Mouse (Mus musculus): Measurements from ENCODE around the gene Platr17. TPM values are rescaled to one million over a fixed set of nuclear protein-coding genes. Genes with fewer than 3 reads are reported as not detected.
A peak's percentile ranks its signal among the peaks of the same experiment; 100 is the strongest.

Gene Platr17
- total RNA-seq, 1 experiment from 2014 or later, result 0.93 TPM

- ATAC-seq (ENCODE audit: extremely low read depth, insufficient number of reproducible peaks, low FRiP score, poor library complexity, severe bottlenecking), result no peak
Measured at GRCm38 (mm10) chr17:33954646-33955554, 50.0 kb downstream of the Platr17 start.

GRCm38 (mm10) chr17:33955555-33956214, 50.8 kb downstream of the Platr17 start, which contains the start of the genes Vps52 and Rps18:
Gene Vps52, plus strand, starts transcription at chr17:33955812.
Gene Rps18, minus strand, starts transcription at chr17:33956001.
- ATAC-seq (ENCODE audit: extremely low read depth, insufficient number of reproducible peaks, low FRiP score, poor library complexity, severe bottlenecking), result peak; percentile 91

Other genes with a start within 250 kb of the Platr17 start
- gene Hnrnpm, start 218.3 kb upstream of the Platr17 start, total RNA-seq (2017), result 247 and 353 TPM in 2 replicates
- 62.6 and 68.3 TPM in 2 replicates for gene March2, start 186.5 kb upstream of the Platr17 start, total RNA-seq (2017)
- gene Rab11b, start 144.6 kb upstream of the Platr17 start, total RNA-seq (2017), result 33.9 and 50.0 TPM in 2 replicates
- 2.3 TPM in 1 of 2 replicates, not detected in the other for gene Angptl4, start 123.3 kb upstream of the Platr17 start, total RNA-seq (2017)
- gene Kank3, start 94.6 kb upstream of the Platr17 start, total RNA-seq (2017), result 3.1 and 4.0 TPM in 2 replicates
- gene Rps28, start 80.6 kb upstream of the Platr17 start, total RNA-seq (2017), result 701 and 811 TPM in 2 replicates
- gene Ndufa7, start 80.6 kb upstream of the Platr17 start, total RNA-seq (2017), result 138 and 155 TPM in 2 replicates
- gene Cd320, start 62.0 kb upstream of the Platr17 start, total RNA-seq (2017), result 1.6 and 2.9 TPM in 2 replicates
- not detected in 2 replicates for gene Gm7029, start 31.3 kb upstream of the Platr17 start, total RNA-seq (2017)
- gene Kifc1, start 14.5 kb upstream of the Platr17 start, total RNA-seq (2017), result 0.86 and 3.0 TPM in 2 replicates
- gene Daxx, start 4.3 kb downstream of the Platr17 start, total RNA-seq (2017), result 74.4 and 81.8 TPM in 2 replicates
- gene Tapbp, start 10.8 kb downstream of the Platr17 start, total RNA-seq (2017), result 198 and 225 TPM in 2 replicates
- gene Zbtb22, start 10.8 kb downstream of the Platr17 start, total RNA-seq (2017), result 39.3 and 41.3 TPM in 2 replicates
- 146 and 180 TPM in 2 replicates for gene Rgl2, start 24.4 kb downstream of the Platr17 start, total RNA-seq (2017)
- gene Pfdn6, start 35.2 kb downstream of the Platr17 start, total RNA-seq (2017), result 63.5 and 71.6 TPM in 2 replicates
- 16.1 and 24.2 TPM in 2 replicates for gene Wdr46, start 35.5 kb downstream of the Platr17 start, total RNA-seq (2017)
- 7.1 and 7.7 TPM in 2 replicates for gene B3galt4, start 46.4 kb downstream of the Platr17 start, total RNA-seq (2017)
- 31.5 and 40.8 TPM in 2 replicates for gene Vps52, start 50.7 kb downstream of the Platr17 start, total RNA-seq (2017)
- gene Rps18, start 50.9 kb downstream of the Platr17 start, total RNA-seq (2017), result 780 and 810 TPM in 2 replicates
- gene H2-K1, start 95.2 kb downstream of the Platr17 start, total RNA-seq (2017), result 1,803 and 2,030 TPM in 2 replicates
- 14.8 and 24.3 TPM in 2 replicates for gene Ring1, start 119.5 kb downstream of the Platr17 start, total RNA-seq (2017)
- 89.7 and 114 TPM in 2 replicates for gene H2-Ke6, start 122.9 kb downstream of the Platr17 start, total RNA-seq (2017)
- gene Slc39a7, start 126.5 kb downstream of the Platr17 start, total RNA-seq (2017), result 65.5 and 69.1 TPM in 2 replicates
- 65.3 and 70.2 TPM in 2 replicates for gene Rxrb, start 126.7 kb downstream of the Platr17 start, total RNA-seq (2017)
- 10.4 and 13.0 TPM in 2 replicates for gene Col11a2, start 134.3 kb downstream of the Platr17 start, total RNA-seq (2017)
- gene H2-Oa, start 187.2 kb downstream of the Platr17 start, total RNA-seq (2017), result 119 and 138 TPM in 2 replicates
- gene H2-DMa, start 214.4 kb downstream of the Platr17 start, total RNA-seq (2017), result 221 and 234 TPM in 2 replicates
- gene Brd2, start 217.5 kb downstream of the Platr17 start, total RNA-seq (2017), result 714 and 721 TPM in 2 replicates
- 699 and 729 TPM in 2 replicates for gene H2-DMb2, start 238.2 kb downstream of the Platr17 start, total RNA-seq (2017)
- 278 and 300 TPM in 2 replicates for gene H2-DMb1, start 247.9 kb downstream of the Platr17 start, total RNA-seq (2017)